Mouse (Mus musculus) spleen, adult 12 weeks (tissue): Measurements from ENCODE around the gene Cradd.

Experiments
- DNase-seq: peaks from one replicate; pipeline ENCODE4 v3.0.0; 2022; ENCODE audit warnings: low spot score

The Cradd gene

GRCm38 (mm10) chr10:95323393-95324277 is at the start of gene Cradd:
Gene Cradd (minus strand): TSS chr10:95324133.
- DNase-seq, result peak; percentile 63

GRCm38 (mm10) chr10:95373340-95373739 is 49.4 kb upstream of the Cradd start:
- DNase-seq, result no peak

- no peak for DNase-seq
Observed at GRCm38 (mm10) chr10:95371942-95372341, 48.0 kb upstream of the Cradd start.

- DNase-seq, result no peak
Observed at GRCm38 (mm10) chr10:95369190-95369589, 45.3 kb upstream of the Cradd start.

GRCm38 (mm10) chr10:95368151-95368550 is 44.2 kb upstream of the Cradd start:
- no peak for DNase-seq

GRCm38 (mm10) chr10:95367661-95368089 is 43.7 kb upstream of the Cradd start:
- DNase-seq, result no peak

GRCm38 (mm10) chr10:95367241-95367640 is 43.3 kb upstream of the Cradd start:
- no peak for DNase-seq

- DNase-seq, result no peak
Observed at GRCm38 (mm10) chr10:95362326-95362725, 38.4 kb upstream of the Cradd start.

GRCm38 (mm10) chr10:95361260-95361841 is 37.4 kb upstream of the Cradd start:
- no peak for DNase-seq

GRCm38 (mm10) chr10:95360048-95360447 is 36.1 kb upstream of the Cradd start:
- no peak for DNase-seq

GRCm38 (mm10) chr10:95357721-95358120 is 33.8 kb upstream of the Cradd start:
- no peak for DNase-seq

- DNase-seq, result no peak
Observed at GRCm38 (mm10) chr10:95356711-95357110, 32.8 kb upstream of the Cradd start.

GRCm38 (mm10) chr10:95355678-95356268 is 31.8 kb upstream of the Cradd start:
- no peak for DNase-seq

- DNase-seq, result no peak
Observed at GRCm38 (mm10) chr10:95354673-95355072, 30.7 kb upstream of the Cradd start.

- DNase-seq, result no peak
Observed at GRCm38 (mm10) chr10:95354047-95354446, 30.1 kb upstream of the Cradd start.

GRCm38 (mm10) chr10:95348457-95348856 is 24.5 kb upstream of the Cradd start:
- no peak for DNase-seq

- no peak for DNase-seq
Observed at GRCm38 (mm10) chr10:95347776-95348175, 23.8 kb upstream of the Cradd start.

- no peak for DNase-seq
Observed at GRCm38 (mm10) chr10:95342833-95343590, 19.1 kb upstream of the Cradd start.

- DNase-seq, result no peak
Observed at GRCm38 (mm10) chr10:95340676-95341075, 16.7 kb upstream of the Cradd start.

- DNase-seq, result no peak
Observed at GRCm38 (mm10) chr10:95337589-95337988, 13.7 kb upstream of the Cradd start.

- DNase-seq, result no peak
Observed at GRCm38 (mm10) chr10:95336781-95337544, 13.0 kb upstream of the Cradd start.

GRCm38 (mm10) chr10:95334826-95335225 is 10.9 kb upstream of the Cradd start:
- no peak for DNase-seq
